Mouse (Mus musculus): ENCODE measurements at regions not wholly inside any gene's neighbourhood (a gene's known extent, or its start where the extent isn't known, plus 50 kb on each side); places are given as distances from the start of the nearest gene placed in this dataset.

DNA sequence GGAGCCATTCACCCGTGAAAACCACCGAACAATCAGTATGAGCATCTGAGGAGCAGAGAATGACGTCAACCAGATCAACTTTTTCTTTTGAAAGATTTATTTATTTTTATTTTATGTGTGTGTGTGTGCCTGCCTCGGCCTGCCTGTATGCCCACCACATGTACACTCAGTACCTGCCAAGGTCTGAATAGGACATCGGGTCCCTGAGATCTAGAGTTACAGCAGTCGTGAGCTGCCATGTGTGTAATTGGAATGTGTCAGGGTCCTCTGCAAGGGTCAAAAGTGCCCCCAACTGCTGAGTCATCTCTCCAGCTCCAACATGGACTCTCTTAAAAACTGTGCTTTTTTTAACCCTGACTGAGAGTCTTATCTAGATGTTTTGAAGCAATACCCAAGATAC lies 316.9 kb upstream of the N6amt1 start:
- TF ChIP-seq CTCF (IDR thresholded peaks at IDR 0.05; ENCODE audit: borderline replicate concordance, extremely low read depth, insufficient read depth, insufficient read length), result no peak
- no peak for TF ChIP-seq POLR2A (IDR thresholded peaks at IDR 0.05; ENCODE audit: borderline replicate concordance, extremely low read depth, insufficient read depth, insufficient read length, poor library complexity, severe bottlenecking)

Measured in brain, embryonic 14.5 days (tissue).